Mouse (Mus musculus) heart, adult 2 months (tissue): ENCODE measurements around the gene Baz2b.

Experiments used
- CTCF ChIP-seq: fragments of 200-600 bp; IDR thresholded peaks from 2 replicates; pipeline ENCODE4 v1.8.1; 2022; ENCODE audit warnings: antibody characterized with exemption, mild to moderate bottlenecking, moderate library complexity
- EP300 ChIP-seq: fragments of 200-500 bp; IDR thresholded peaks from 2 replicates; pipeline ENCODE4 v1.6.1; 2011; ENCODE audit warnings: low read depth, low read length, control low read depth; ENCODE audit not compliant: insufficient read depth
- POLR2A ChIP-seq: fragments of 200-500 bp; IDR thresholded peaks from 2 replicates; pipeline ENCODE4 v1.6.1; 2011; ENCODE audit warnings: mild to moderate bottlenecking, low read depth, low read length, control low read depth; ENCODE audit not compliant: insufficient read depth

DNA sequence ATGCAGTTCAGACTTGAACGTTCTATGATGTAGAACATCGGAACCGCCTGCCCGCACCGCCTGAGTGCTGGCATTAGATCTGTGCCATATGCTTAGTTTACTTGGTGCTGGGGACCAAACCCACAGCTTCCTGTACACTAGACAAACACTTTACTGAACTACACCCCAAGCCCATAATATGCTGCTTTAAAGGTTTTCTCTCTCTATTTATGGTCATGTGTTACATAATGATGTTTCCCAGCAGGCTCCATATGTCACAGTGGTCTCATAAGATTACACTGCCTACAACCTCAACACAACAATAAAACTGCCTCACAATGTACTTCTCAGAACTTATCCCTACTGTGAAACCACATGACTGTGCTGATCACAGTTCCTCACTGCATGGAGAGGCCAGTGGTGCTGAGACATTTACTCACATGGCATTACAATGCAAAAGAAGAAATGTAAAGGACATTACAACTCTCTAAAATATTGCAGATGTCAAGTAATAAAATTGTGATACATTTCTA is 9.5 kb downstream of the Baz2b start:
- TF ChIP-seq CTCF: no peak
- TF ChIP-seq POLR2A: no peak
- no peak for TF ChIP-seq EP300
